Mouse (Mus musculus) heart, embryonic 14.5 days (tissue): ENCODE measurements around the gene Ccr6. TPM values are rescaled to one million over a fixed set of nuclear protein-coding genes. Genes with fewer than 3 reads are reported as not detected.

ENCODE experiments used
- ATAC-seq: fragments of 200-750 bp; cut with Nextera tagmentation; 2 replicates; pipeline ENCODE4 v1.8.0; 2017; ENCODE audit warnings: low read depth, moderate TSS enrichment; ENCODE audit not compliant: insufficient number of reproducible peaks, insufficient read depth, low FRiP score
- H3K27ac ChIP-seq, 2 experiments: fragments of 200-500 bp in 1 of 2; fragments of 300-500 bp in 1 of 2; sonication (generic) in 1 of 2; replicated peaks in 1 of 2; 2 replicates each; pipeline ENCODE4 v1.5.1; 2012 to 2014; ENCODE audit warnings: low read depth in 2 of 2, low read length in 2 of 2, control low read depth in 1 of 2, mild to moderate bottlenecking in 1 of 2, mixed read lengths in 1 of 2; ENCODE audit not compliant: control insufficient read depth in 1 of 2, insufficient read depth in 1 of 2
- H3K27me3 ChIP-seq: fragments of 300-500 bp; sonication (generic); 2 replicates; pipeline ENCODE4 v1.6.1; 2014; ENCODE audit warnings: mild to moderate bottlenecking, low read length, control low read depth; ENCODE audit not compliant: control insufficient read depth, insufficient read depth
- H3K36me3 ChIP-seq: fragments of 300-500 bp; sonication (generic); 2 replicates; pipeline ENCODE4 v1.6.1; 2014; ENCODE audit warnings: mild to moderate bottlenecking, control low read depth, low read length, mixed read lengths; ENCODE audit not compliant: control insufficient read depth, insufficient read depth
- H3K4me1 ChIP-seq, 2 experiments: fragments of 200-500 bp in 1 of 2; fragments of 300-500 bp in 1 of 2; sonication (generic) in 1 of 2; 2 replicates each; pipeline ENCODE4 v1.6.1; 2012 to 2014; ENCODE audit warnings: low read length in 2 of 2, control low read depth in 1 of 2, mixed read lengths in 1 of 2; ENCODE audit not compliant: control insufficient read depth in 2 of 2, insufficient read depth in 2 of 2
- H3K4me2 ChIP-seq: fragments of 300-500 bp; sonication (generic); 2 replicates; pipeline ENCODE4 v1.6.1; 2014; ENCODE audit warnings: mild to moderate bottlenecking, low read length
- H3K4me3 ChIP-seq, 2 experiments: fragments of 200-500 bp in 1 of 2; fragments of 300-500 bp in 1 of 2; sonication (generic) in 1 of 2; 2 replicates each; pipeline ENCODE4 v1.5.1; 2012 to 2014; ENCODE audit warnings: low read length in 2 of 2, mild to moderate bottlenecking in 2 of 2, control low read depth in 1 of 2, low read depth in 1 of 2, moderate library complexity in 1 of 2; ENCODE audit not compliant: control insufficient read depth in 1 of 2, insufficient read depth in 1 of 2
- H3K9ac ChIP-seq: fragments of 300-500 bp; sonication (generic); 2 replicates; pipeline ENCODE4 v1.6.1; 2014; ENCODE audit warnings: mild to moderate bottlenecking, low read length
- H3K9me3 ChIP-seq: fragments of 300-500 bp; sonication (generic); 2 replicates; pipeline ENCODE4 v1.6.1; 2016; ENCODE audit warnings: low read length, control low read depth; ENCODE audit not compliant: control insufficient read depth
- WGBS: fragments of 180-500 bp; shearing (Covaris S2); extraction: QIAGEN DNeasy Blood & Tissue Kit; methylation state at CpG from one replicate; pipeline ENCODE4 v1.1.7; 2014; 5-methylcytosine and 5-hydroxymethylcytosine counted together
- polyA plus RNA-seq: library from polyadenylated mRNA; unstranded; fragments of >200 nt; fragmentation: Nextera tagmentation; extraction: Ambion mirVana; gene quantifications from 2 replicates; pipeline ENCODE4 v1.2.1, GENCODE M21; 2014

Gene Ccr6
- polyA plus RNA-seq, 1 experiment from 2014 or later: not detected

- no peak overlapping the region for H3K9ac ChIP-seq
- 74% methylated on average over 4 of the region's 4 CpGs for WGBS
- H3K36me3 ChIP-seq: no peaks in the 10 kb centered on the region
- no peak overlapping the region for H3K4me3 ChIP-seq
- H3K4me2 ChIP-seq: no peak overlapping the region
- no peaks in the 10 kb centered on the region; the same call in 1 of the 2 replicates for H3K27me3 ChIP-seq
- H3K4me1 ChIP-seq: no peaks in the 10 kb centered on the region
- no peak overlapping the region for H3K27ac ChIP-seq
- H3K9me3 ChIP-seq: no peaks in the 10 kb centered on the region
- no peak for ATAC-seq
Measured at GRCm38 (mm10) chr17:8234537-8234936, 1.3 kb upstream of the Ccr6 start.

DNA sequence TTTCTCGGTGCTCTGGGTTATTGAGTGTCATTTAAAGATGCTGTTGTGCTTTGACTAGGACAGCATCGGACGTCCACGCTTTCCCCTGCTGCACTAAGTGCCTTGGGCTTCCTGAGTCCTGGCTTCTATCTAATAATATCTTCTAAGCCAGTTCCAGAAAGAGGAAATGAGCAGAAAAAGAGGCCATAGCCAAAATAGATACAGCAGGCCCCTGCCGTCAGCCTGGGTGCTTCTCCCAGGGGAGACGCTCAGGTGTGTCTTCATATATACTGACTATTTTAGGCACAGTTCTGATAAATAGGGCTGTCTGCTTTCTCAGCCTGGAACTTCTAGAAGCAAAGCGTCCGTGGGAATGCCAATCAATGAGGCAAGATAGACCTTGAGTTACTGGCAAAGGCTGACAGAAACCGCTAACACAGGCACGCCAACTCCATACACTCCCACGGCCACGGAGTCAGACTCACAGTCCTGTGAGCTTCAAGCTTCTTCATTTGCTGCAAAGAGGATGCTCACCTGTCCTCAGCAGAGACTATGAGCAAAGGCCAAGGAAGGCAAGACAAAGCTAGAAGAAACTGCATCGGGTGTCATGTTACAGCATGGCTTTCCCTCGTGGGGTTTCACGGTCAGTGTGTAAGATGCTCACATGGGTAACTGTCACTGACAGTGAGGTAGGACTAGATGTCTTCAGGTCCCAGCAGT lies 2.3 kb downstream of the Ccr6 start:
- Histone ChIP-seq H3K9ac (no peak overlapping the region), H3K4me1 (no peaks in the 10 kb centered on the region), H3K27me3 (no peaks in the 10 kb centered on the region; the same call in 1 of the 2 replicates), H3K9me3 (no peaks in the 10 kb centered on the region), H3K36me3 (no peaks in the 10 kb centered on the region), H3K4me2 (no peak overlapping the region), H3K4me3 (no peak overlapping the region), H3K27ac (no peak overlapping the region)
- ATAC-seq: no peak
- 66% methylated on average over 15 of the region's 15 CpGs for WGBS

GRCm38 (mm10) chr17:8239561-8239960 lies 3.7 kb downstream of the Ccr6 start:
- H3K27ac ChIP-seq: no peak overlapping the region
- 73% methylated on average over 3 of the region's 3 CpGs for WGBS
- H3K9me3 ChIP-seq: no peaks in the 10 kb centered on the region
- H3K4me1 ChIP-seq: no peaks in the 10 kb centered on the region
- H3K4me2 ChIP-seq: no peak overlapping the region
- no peak overlapping the region for H3K4me3 ChIP-seq
- no peaks in the 10 kb centered on the region for H3K36me3 ChIP-seq
- ATAC-seq: no peak
- H3K27me3 ChIP-seq: no peaks in the 10 kb centered on the region; the same call in 1 of the 2 replicates
- no peak overlapping the region for H3K9ac ChIP-seq

DNA sequence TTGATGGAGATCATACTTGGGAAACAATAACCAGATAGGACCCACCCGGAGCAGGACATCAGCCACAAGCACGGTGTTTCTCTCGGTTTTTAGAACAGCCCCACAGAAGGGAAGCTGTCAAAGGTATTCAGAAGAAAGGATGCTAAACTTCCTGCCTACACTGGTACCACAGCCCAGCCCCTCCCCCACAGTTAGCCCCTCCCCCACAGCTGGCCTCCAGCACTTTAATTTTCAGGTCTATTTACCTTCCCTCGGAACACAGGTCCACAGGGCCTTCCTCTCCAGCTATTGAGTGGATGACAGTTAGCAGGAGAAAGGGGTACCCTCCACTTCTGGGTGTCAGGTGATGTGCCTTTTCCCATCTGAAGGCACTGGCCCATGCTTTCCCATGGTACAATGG lies 4.7 kb downstream of the Ccr6 start:
- no peak for ATAC-seq
- Histone ChIP-seq H3K9ac (no peak overlapping the region), H3K4me1 (no peaks in the 10 kb centered on the region), H3K27me3 (no peaks in the 10 kb centered on the region; the same call in 1 of the 2 replicates), H3K36me3 (no peaks in the 10 kb centered on the region), H3K4me3 (no peak overlapping the region), H3K9me3 (no peaks in the 10 kb centered on the region), H3K4me2 (no peak overlapping the region), H3K27ac (no peak overlapping the region)
- 62% methylated on average over 4 of the region's 4 CpGs for WGBS

DNA sequence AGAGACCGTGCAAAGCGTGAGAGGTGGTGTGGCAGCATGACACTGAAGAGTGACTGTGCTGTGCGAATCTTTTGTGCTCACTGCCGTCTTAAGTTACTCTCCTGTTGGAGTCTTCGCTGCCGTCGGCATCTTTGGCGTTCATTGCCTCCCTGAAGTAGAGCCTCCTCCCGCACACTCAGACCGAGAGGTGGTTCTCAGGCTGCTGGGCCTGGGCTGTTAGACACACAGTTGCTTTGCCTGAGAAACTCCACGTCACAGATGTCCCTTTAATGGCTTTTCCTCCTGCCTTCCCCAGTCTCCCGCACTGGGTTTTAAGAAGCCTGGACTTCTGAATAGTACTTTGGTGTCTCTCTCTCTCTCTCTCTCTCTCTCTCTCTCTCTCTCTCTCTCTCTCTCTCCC lies 5.8 kb downstream of the Ccr6 start:
- no peaks in the 10 kb centered on the region; the same call in 1 of the 2 replicates for H3K27me3 ChIP-seq
- 69% methylated on average over 12 of the region's 12 CpGs for WGBS
- no peak overlapping the region for H3K4me3 ChIP-seq
- no peak overlapping the region for H3K4me2 ChIP-seq
- H3K36me3 ChIP-seq: no peaks in the 10 kb centered on the region
- H3K9ac ChIP-seq: no peak overlapping the region
- no peaks in the 10 kb centered on the region for H3K4me1 ChIP-seq
- no peak for ATAC-seq
- H3K9me3 ChIP-seq: no peaks in the 10 kb centered on the region
- no peak overlapping the region for H3K27ac ChIP-seq

GRCm38 (mm10) chr17:8242186-8242585 lies 6.3 kb downstream of the Ccr6 start:
- no peak overlapping the region for H3K4me3 ChIP-seq
- H3K4me1 ChIP-seq: no peaks in the 10 kb centered on the region
- H3K9ac ChIP-seq: no peak overlapping the region
- H3K27ac ChIP-seq: no peak overlapping the region
- WGBS: 84% methylated on average over 11 of the region's 11 CpGs
- no peaks in the 10 kb centered on the region for H3K36me3 ChIP-seq
- H3K27me3 ChIP-seq: no peaks in the 10 kb centered on the region; the same call in 1 of the 2 replicates
- no peak overlapping the region for H3K4me2 ChIP-seq
- ATAC-seq: no peak
- no peaks in the 10 kb centered on the region for H3K9me3 ChIP-seq

DNA sequence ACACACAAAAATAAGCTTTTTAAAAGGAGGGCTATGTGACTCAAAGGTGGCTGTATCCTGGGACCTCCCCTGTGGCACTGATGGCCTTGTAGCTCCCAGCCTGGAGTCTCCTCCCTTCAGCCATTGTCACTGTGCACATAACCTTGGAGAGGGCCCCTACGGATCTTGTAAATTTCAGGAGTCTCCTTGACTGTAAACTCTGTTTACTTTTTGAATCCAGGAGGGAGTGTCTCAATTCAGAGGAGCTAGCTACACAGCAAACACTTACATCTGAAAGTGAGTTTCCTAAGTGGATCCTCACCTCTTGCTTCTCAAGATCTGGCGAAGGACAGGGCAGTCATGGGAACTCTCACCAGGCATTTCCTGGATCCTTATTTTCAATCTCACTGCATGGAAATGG lies 8.3 kb downstream of the Ccr6 start:
- 71% methylated on average over 2 of the region's 2 CpGs for WGBS
- Histone ChIP-seq H3K36me3 (no peaks in the 10 kb centered on the region), H3K9ac (no peak overlapping the region), H3K9me3 (no peaks in the 10 kb centered on the region), H3K4me1 (no peaks in the 10 kb centered on the region), H3K27me3 (0 out of 2 replicates have a peak, but pooled peaks cover 1% of the 10 kb centered on the region), H3K27ac (no peak overlapping the region), H3K4me2 (no peak overlapping the region), H3K4me3 (no peak overlapping the region)
- ATAC-seq: no peak
